ENCODE assay signal across 13 mouse cellular contexts in genomic region chr1:192794957-192795745, GRCm38 (mm10). TPM values are rescaled to one million over a fixed set of nuclear protein-coding genes. Genes with fewer than 3 reads are reported as not detected.
DNase-seq lines count a peak whose midpoint lies in the region; ATAC-seq lines count a peak whose summit lies in the region.
"Had no signal": no experiment of that assay in that cellular context is flagged by ENCODE, and none has a peak within 500 bp of the region (broad histone marks: within the 10 kb centered on the region; RNA-seq: fewer than 3 reads in every experiment).

No protein-coding gene starts in this region.

- no peaks in the 10 kb centered on the region; the same call in 1 of the 2 replicates for H3K9me3 ChIP-seq in heart, embryonic 12.5 days (replicated peaks)

- 59% methylated on average over 9 of the region's 9 CpGs for WGBS in heart, embryonic 12.5 days

- peak; percentile 26; the same call in 1 of the 2 replicates for ATAC-seq in heart, embryonic 12.5 days (ENCODE audit: insufficient number of reproducible peaks, low FRiP score)

- H3K4me1 ChIP-seq in heart, embryonic 12.5 days (replicated peaks), result peaks cover 48% of the 10 kb centered on the region

- no peak overlapping the region for H3K4me3 ChIP-seq in heart, embryonic 12.5 days
- H3K4me3 ChIP-seq: erythroblast, embryonic 14.5 days had no signal

- no peak for DNase-seq in heart, adult 18-20 months
- DNase-seq in 3134 (ENCODE audit: extremely low read depth, insufficient read length, low spot score) (peak; percentile 70), liver (peak; percentile 72)
- DNase-seq in c-Kit-negative CD71-positive TER-119-positive erythroid progenitor cells, embryonic 14.5 days (ENCODE audit: low read depth, low spot score), result peak; percentile 12
- no peak for DNase-seq in frontal cortex, adult 2 months (ENCODE audit: extremely low spot score in 1 of 2, low spot score in 1 of 2)
- DNase-seq in cerebellum, postnatal 14 days, result no peak
- no peak for DNase-seq in layer of hippocampus, postnatal 36 days
- DNase-seq: gastrocnemius, postnatal 36 days; kidney, adult 8-10 months; lung, postnatal 14 days had no signal

- no peak overlapping the region for H3K9ac ChIP-seq in heart, embryonic 12.5 days

- no peak overlapping the region for H3K27ac ChIP-seq in heart, embryonic 12.5 days (ENCODE audit: poor library complexity, severe bottlenecking)

- no peaks in the 10 kb centered on the region for H3K27me3 ChIP-seq in heart, embryonic 12.5 days (replicated peaks)

- H3K36me3 ChIP-seq in heart, embryonic 12.5 days, result no peaks in the 10 kb centered on the region
- H3K36me3 ChIP-seq: G1E had no signal

- H3K4me2 ChIP-seq in heart, embryonic 12.5 days, result no peak overlapping the region

RNA-seq across cellular contexts. Expression of gene Hhat, which starts 24.1 kb away (rescaled TPM):
- 6.7 and 10.2 TPM in 2 replicates for polyA plus RNA-seq in heart, embryonic 12.5 days (2016; fragmentation: Nextera tagmentation; extraction: Ambion mirVana)
- 1 to 10 TPM; 1.6 to 3.3 TPM for total RNA-seq in heart, adult 18-20 months (2021)
- polyA plus RNA-seq in frontal cortex, adult 2 months (2012; rRNA removed), result 1.6 and 1.7 TPM in 2 replicates
- 1 to 10 TPM in 1 of 2 experiments, under 1 TPM in 1; 0.62 to 1.3 TPM for total RNA-seq in layer of hippocampus, postnatal 36 days (2021)
- polyA plus RNA-seq: erythroblast, embryonic 14.5 days; G1E had no signal

Comparison
In these comparisons a context has a peak if more than half of its experiments do, and no peak if none do; other contexts are left out.
1. DNase-seq: peak in 3134 (single experiment), c-Kit-negative CD71-positive TER-119-positive erythroid progenitor cells, embryonic 14.5 days (single experiment) and liver (single experiment); none in heart, adult 18-20 months (0 of 2), frontal cortex, adult 2 months (0 of 2), cerebellum, postnatal 14 days (0 of 2) and layer of hippocampus, postnatal 36 days (0 of 2).